Mouse (Mus musculus): ENCODE measurements around the gene Nck1.

Gene Nck1

GRCm38 (mm10) chr9:100470936-100471604 is 74.9 kb downstream of the Nck1 start:
- DNase-seq (ENCODE audit: low spot score in 2 of 2) = no peak

- no peak for DNase-seq (ENCODE audit: low spot score in 2 of 2)
These were observed 75.7 kb downstream of the Nck1 start for GRCm38 (mm10) chr9:100470228-100470627.

GRCm38 (mm10) chr9:100469681-100470080 is 76.3 kb downstream of the Nck1 start:
- DNase-seq (ENCODE audit: low spot score in 2 of 2) = no peak

- no peak for DNase-seq (ENCODE audit: low spot score in 2 of 2)
These were observed 77.8 kb downstream of the Nck1 start for GRCm38 (mm10) chr9:100468151-100468550.

GRCm38 (mm10) chr9:100467653-100468052 is 78.3 kb downstream of the Nck1 start:
- no peak for DNase-seq (ENCODE audit: low spot score in 2 of 2)

GRCm38 (mm10) chr9:100466743-100467142 is 79.2 kb downstream of the Nck1 start:
- DNase-seq (ENCODE audit: low spot score in 2 of 2) = no peak

GRCm38 (mm10) chr9:100465988-100466387 is 79.9 kb downstream of the Nck1 start:
- DNase-seq (ENCODE audit: low spot score in 2 of 2) = no peak

- no peak for DNase-seq (ENCODE audit: low spot score in 2 of 2)
These were observed 80.6 kb downstream of the Nck1 start for GRCm38 (mm10) chr9:100465380-100465779.

- DNase-seq (ENCODE audit: low spot score in 2 of 2) = no peak
These were observed 82.2 kb downstream of the Nck1 start for GRCm38 (mm10) chr9:100463771-100464170.

- no peak for DNase-seq (ENCODE audit: low spot score in 2 of 2)
These were observed 83.8 kb downstream of the Nck1 start for GRCm38 (mm10) chr9:100462098-100462497.

GRCm38 (mm10) chr9:100461671-100462070 is 84.3 kb downstream of the Nck1 start:
- no peak for DNase-seq (ENCODE audit: low spot score in 2 of 2)

GRCm38 (mm10) chr9:100460203-100460602 is 85.7 kb downstream of the Nck1 start:
- DNase-seq (ENCODE audit: low spot score in 2 of 2) = no peak

- DNase-seq (ENCODE audit: low spot score in 2 of 2) = no peak
These were observed 87.8 kb downstream of the Nck1 start for GRCm38 (mm10) chr9:100457971-100458681.

GRCm38 (mm10) chr9:100454664-100454993 is 91.3 kb downstream of the Nck1 start:
- DNase-seq (ENCODE audit: low spot score in 2 of 2) = no peak

GRCm38 (mm10) chr9:100453944-100454663 is 91.8 kb downstream of the Nck1 start:
- peak; percentile 64 to 82 for DNase-seq (ENCODE audit: low spot score in 2 of 2)

GRCm38 (mm10) chr9:100452432-100452831 is 93.5 kb downstream of the Nck1 start:
- DNase-seq (ENCODE audit: low spot score in 2 of 2) = no peak

- DNase-seq (ENCODE audit: low spot score in 2 of 2) = peak; percentile 67 to 87
These were observed 99.8 kb downstream of the Nck1 start for GRCm38 (mm10) chr9:100446059-100446686.

Measured in spleen, postnatal 4 days (tissue).